Mouse (Mus musculus) thymus, adult 2 months (tissue): ENCODE results near the gene Rpl27. TPM values are rescaled to one million over a fixed set of nuclear protein-coding genes. Genes with fewer than 3 reads are reported as not detected.

Source experiments
- DNase-seq: peaks from one replicate; pipeline ENCODE4 v3.0.0; 2021
- H3K27ac ChIP-seq: fragments of 200-500 bp; 2 replicates; pipeline ENCODE4 v1.5.1; 2012; ENCODE audit warnings: low read length, control low read depth; ENCODE audit not compliant: control insufficient read depth, insufficient read depth
- H3K27me3 ChIP-seq: fragments of 200-500 bp; 2 replicates; pipeline ENCODE4 v1.6.1; 2012; ENCODE audit warnings: mild to moderate bottlenecking, low read length, moderate library complexity, mixed read lengths; ENCODE audit not compliant: control insufficient read depth, insufficient read depth
- H3K36me3 ChIP-seq: fragments of 200-500 bp; 2 replicates; pipeline ENCODE4 v1.6.1; 2012; ENCODE audit warnings: mild to moderate bottlenecking, low read length, moderate library complexity; ENCODE audit not compliant: control insufficient read depth, insufficient read depth
- H3K4me1 ChIP-seq: fragments of 200-500 bp; replicated peaks from 2 replicates; pipeline ENCODE4 v1.6.1; 2012; ENCODE audit warnings: low read length; ENCODE audit not compliant: control insufficient read depth, insufficient read depth
- H3K4me3 ChIP-seq: fragments of 200-500 bp; 2 replicates; pipeline ENCODE4 v1.5.1; 2012; ENCODE audit warnings: mild to moderate bottlenecking, low read length, control low read depth, moderate library complexity; ENCODE audit not compliant: control insufficient read depth, insufficient read depth
- CTCF ChIP-seq: fragments of 200-500 bp; IDR thresholded peaks from 2 replicates; pipeline ENCODE4 v1.5.1; 2012; ENCODE audit warnings: mild to moderate bottlenecking, control low read depth, low read length, moderate library complexity, borderline replicate concordance; ENCODE audit not compliant: control insufficient read depth, poor library complexity, insufficient read depth; ENCODE audit errors: extremely low read depth
- POLR2A ChIP-seq: fragments of 200-500 bp; IDR thresholded peaks from 2 replicates; pipeline ENCODE4 v1.6.1; 2012; ENCODE audit warnings: mild to moderate bottlenecking, low read length, control low read depth, moderate library complexity; ENCODE audit not compliant: control insufficient read depth, poor library complexity, insufficient read depth; ENCODE audit errors: extremely low read depth
- WGBS: fragments of 180-500 bp; shearing (Covaris S2); methylation state at CpG from one replicate; pipeline ENCODE4 v1.1.7; 2018; 5-methylcytosine and 5-hydroxymethylcytosine counted together
- polyA plus RNA-seq: library from polyadenylated mRNA; depleted of rRNA; stranded (reverse); fragments of >200 nt; gene quantifications from 2 replicates; pipeline ENCODE4 v1.2.3, GENCODE M21; 2012; rRNA removed

The Rpl27 gene
- polyA plus RNA-seq: 666 and 730 TPM in 2 replicates

- under 1% methylated on average over 42 of the region's 42 CpGs for WGBS
- no peaks in the 10 kb centered on the region; the same call in 1 of the 2 replicates for H3K4me1 ChIP-seq
- H3K27ac ChIP-seq: peak within 1 kb of the TSS; percentile 40
- no peaks in the 10 kb centered on the region for H3K27me3 ChIP-seq
- peak; percentile 97 for DNase-seq
- peaks cover 19% of the 10 kb centered on the region for H3K36me3 ChIP-seq
- H3K4me3 ChIP-seq: peak within 1 kb of the TSS; percentile 66
- TF ChIP-seq CTCF (peak; percentile 62; the same call in 1 of the 2 replicates), POLR2A (peak; percentile 91)
These were observed at the start of gene Rpl27 for GRCm38 (mm10) chr11:101442127-101442693. Gene Rpl27 (plus strand): TSS chr11:101442298.

DNA sequence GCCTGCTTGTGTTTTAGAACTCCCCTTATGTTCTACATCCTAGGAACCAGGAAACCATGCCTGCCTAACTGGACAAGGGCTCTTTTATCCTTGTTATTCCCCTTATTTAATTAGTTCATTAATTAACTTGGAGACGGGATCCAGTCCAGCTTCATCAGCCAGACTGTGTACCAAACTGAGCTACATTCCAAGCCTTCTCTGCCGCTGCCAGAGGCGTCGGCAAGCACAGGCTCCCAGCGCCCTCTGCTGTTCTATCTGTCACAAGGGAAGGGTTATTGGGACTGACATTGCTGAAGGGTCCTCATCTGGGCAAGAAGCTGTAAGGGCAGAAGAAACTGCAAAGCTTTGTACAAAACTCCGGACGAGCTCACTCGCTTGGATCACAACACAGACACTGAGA, 47.0 kb upstream of the Rpl27 start:
- H3K27ac ChIP-seq: no peak overlapping the region
- peak; percentile 71 for DNase-seq
- no peaks in the 10 kb centered on the region for H3K27me3 ChIP-seq
- no peak overlapping the region for H3K4me3 ChIP-seq
- TF ChIP-seq POLR2A (no peak), CTCF (peak; percentile 84)
- WGBS: 2% methylated on average over 8 of the region's 8 CpGs
- no peaks in the 10 kb centered on the region for H3K4me1 ChIP-seq
- no peaks in the 10 kb centered on the region for H3K36me3 ChIP-seq

- DNase-seq: no peak
- Histone ChIP-seq H3K27ac (no peak overlapping the region), H3K27me3 (no peaks in the 10 kb centered on the region), H3K4me3 (no peak overlapping the region), H3K36me3 (peaks cover 9% of the 10 kb centered on the region), H3K4me1 (0 out of 2 replicates have a peak, but pooled peaks cover 3% of the 10 kb centered on the region)
- TF ChIP-seq CTCF (no peak), POLR2A (no peak)
- WGBS: 95% methylated on average over 2 of the region's 2 CpGs
These were observed 26.8 kb upstream of the Rpl27 start for GRCm38 (mm10) chr11:101415306-101415705.

GRCm38 (mm10) chr11:101416433-101417100, 25.5 kb upstream of the Rpl27 start:
- Histone ChIP-seq H3K4me1 (0 out of 2 replicates have a peak, but pooled peaks cover 3% of the 10 kb centered on the region), H3K36me3 (peaks cover 4% of the 10 kb centered on the region; the same call in 1 of the 2 replicates), H3K27me3 (no peaks in the 10 kb centered on the region), H3K27ac (no peak overlapping the region), H3K4me3 (peak overlapping the region; percentile 92)
- TF ChIP-seq CTCF (no peak), POLR2A (no peak)
- under 1% methylated on average over 11 of the region's 11 CpGs for WGBS
- peak; percentile 21 for DNase-seq

DNA sequence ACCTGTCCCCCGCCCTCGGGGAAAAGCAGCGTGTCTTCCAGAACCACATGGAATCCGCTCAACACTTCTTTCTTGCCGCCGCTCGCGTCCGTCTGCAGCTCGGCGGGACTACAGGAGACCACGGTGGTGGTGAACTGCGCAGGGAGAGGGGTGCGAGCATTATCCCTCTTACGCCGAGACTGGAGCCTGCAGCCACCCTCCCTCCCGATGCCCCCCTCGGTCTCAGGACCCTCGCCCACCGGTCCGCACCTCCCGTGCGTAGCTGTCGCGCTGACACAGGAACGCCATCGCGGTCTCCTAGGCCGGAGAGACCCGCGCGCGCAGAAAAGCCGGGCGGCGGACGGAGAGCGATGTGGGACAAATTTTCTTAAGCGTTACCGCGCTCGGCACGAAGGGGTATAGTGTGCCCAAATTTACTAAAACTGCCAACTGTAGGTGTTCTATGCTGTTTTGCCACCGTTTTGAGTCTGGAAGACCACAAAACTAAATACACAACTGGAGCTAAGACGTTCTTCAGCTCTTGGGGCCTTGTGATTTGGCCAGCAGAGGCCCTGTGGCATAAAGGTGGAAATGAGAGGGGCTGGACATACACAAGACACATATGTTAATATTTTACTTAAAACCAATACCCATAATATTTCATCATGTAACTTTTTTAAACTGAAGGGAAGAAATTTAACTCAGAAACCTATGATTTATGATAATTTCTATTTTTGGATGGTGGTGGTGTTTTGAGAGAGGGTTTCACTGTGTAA, 24.8 kb upstream of the Rpl27 start, which contains the start of gene Aarsd1:
Gene Aarsd1, minus strand, starts transcription at position 515 of the 755 bp plus-strand sequence.
- H3K4me3 ChIP-seq: peak within 1 kb of the TSS; percentile 92
- H3K4me1 ChIP-seq: 0 out of 2 replicates have a peak, but pooled peaks cover 3% of the 10 kb centered on the region
- H3K27me3 ChIP-seq: no peaks in the 10 kb centered on the region
- H3K36me3 ChIP-seq: peaks cover 4% of the 10 kb centered on the region; the same call in 1 of the 2 replicates
- H3K27ac ChIP-seq: no peak within 1 kb of the TSS
- under 1% methylated on average over 45 of the region's 45 CpGs for WGBS
- TF ChIP-seq POLR2A (peak; percentile 73), CTCF (peak; percentile 52; the same call in 1 of the 2 replicates)
- peak; percentile 91 for DNase-seq

GRCm38 (mm10) chr11:101418991-101419390, 23.1 kb upstream of the Rpl27 start:
- TF ChIP-seq POLR2A (no peak), CTCF (no peak)
- H3K4me3 ChIP-seq: no peak overlapping the region
- H3K4me1 ChIP-seq: peaks cover 4% of the 10 kb centered on the region
- H3K27ac ChIP-seq: no peak overlapping the region
- no peak for DNase-seq
- no peaks in the 10 kb centered on the region for H3K27me3 ChIP-seq
- no peaks in the 10 kb centered on the region for H3K36me3 ChIP-seq
- 84% methylated on average over 6 of the region's 6 CpGs for WGBS
